In the genomic region with DNA sequence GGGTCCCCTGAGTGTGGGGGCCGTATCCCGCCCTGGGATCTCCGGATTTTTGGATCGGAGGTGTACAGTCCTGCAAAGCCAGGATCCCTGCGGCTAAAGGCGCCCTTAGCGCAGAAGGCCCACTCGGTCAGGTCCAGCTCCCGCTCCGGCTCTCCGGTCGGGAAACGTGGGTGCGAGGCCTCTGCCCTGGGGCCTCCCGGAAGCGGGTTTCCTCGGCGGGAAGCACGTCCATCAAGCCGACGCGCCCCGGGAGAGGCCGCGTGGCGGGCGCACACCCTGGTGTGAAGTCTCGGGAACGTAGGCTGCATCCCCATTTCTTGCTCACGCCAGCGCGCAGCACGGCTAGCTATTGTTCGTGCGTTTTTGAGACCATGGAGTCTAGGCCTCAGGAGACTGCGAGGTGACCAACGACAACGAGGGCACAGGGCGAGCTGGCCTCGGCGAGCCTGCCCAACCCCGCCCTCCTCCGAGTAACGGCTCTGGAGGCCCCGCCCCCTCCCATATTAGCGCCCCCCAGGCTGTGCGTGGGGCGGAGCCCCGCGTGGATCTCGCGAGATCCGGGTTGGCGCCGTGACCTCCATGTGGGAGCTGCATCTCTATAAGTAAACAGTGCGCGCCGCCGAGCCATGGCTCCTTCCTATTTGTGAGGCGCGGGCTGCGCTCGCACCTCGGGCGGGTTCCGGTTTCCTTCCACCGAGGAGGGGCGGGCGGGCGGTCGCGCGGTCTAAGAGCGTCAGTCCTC, we compare ENCODE assay signal across 8 mouse cellular contexts. TPM values are rescaled to one million over a fixed set of nuclear protein-coding genes. Genes with fewer than 3 reads are reported as not detected.
A peak's percentile ranks its signal among the peaks of the same experiment; 100 is the strongest.
DNase-seq lines count a peak whose midpoint lies in the region; ATAC-seq and TF ChIP-seq lines count a peak whose summit lies in the region.

A gene (plus strand): TSS at position 620 of the 742 bp plus-strand sequence.

- peak in 1 of 2 experiments; percentile 37; a peak in 1 of 4 replicates for TF ChIP-seq EP300 in MEL (IDR thresholded peaks at IDR 0.05; ENCODE audit: low read depth in 1 of 2, low read length in 2 of 2)

- TF ChIP-seq POLR2A in MEL (IDR thresholded peaks at IDR 0.05; ENCODE audit: control insufficient read depth in 1 of 2, insufficient read depth in 1 of 2, low read depth in 1 of 2, low read length in 2 of 2, poor library complexity in 1 of 2), result peak; percentile 95 to 98
- peak; percentile 86 for TF ChIP-seq POLR2A in cerebellum, adult 2 months (IDR thresholded peaks at IDR 0.05; ENCODE audit: borderline replicate concordance, insufficient read depth, low read length)

- no peak for TF ChIP-seq CTCF in MEL (IDR thresholded peaks at IDR 0.05 in 2 of 3, conservative IDR thresholded peaks at IDR 0.05 in 1 of 3; ENCODE audit: control insufficient read depth in 1 of 3, insufficient read depth in 1 of 3, low read depth in 2 of 3, low read length in 3 of 3, poor library complexity in 1 of 3, severe bottlenecking in 1 of 3)
- no peak for TF ChIP-seq CTCF in cerebellum, adult 2 months (IDR thresholded peaks at IDR 0.05; ENCODE audit: borderline replicate concordance, insufficient read depth, low read depth, low read length)
- no peak for TF ChIP-seq CTCF in forebrain, postnatal 0 days (IDR thresholded peaks at IDR 0.05; ENCODE audit: low read depth)

- H3K36me3 ChIP-seq in MEL (ENCODE audit: control insufficient read depth in 1 of 2, insufficient read depth in 2 of 2, low read length in 2 of 2), result peaks cover 0 to 24% of the 10 kb centered on the region in 2 experiments; a peak in 2 of 4 replicates
- no peaks in the 10 kb centered on the region for H3K36me3 ChIP-seq in forebrain, postnatal 0 days (ENCODE audit: insufficient read depth)
- H3K36me3 ChIP-seq in lung, embryonic 15.5 days, result no peaks in the 10 kb centered on the region

- peak; percentile 98 for DNase-seq in MEL (ENCODE audit: low read depth, low spot score)
- DNase-seq in cerebellum, adult 2 months, result peak; percentile 92 to 94
- DNase-seq in forebrain, postnatal 0 days, result peak; percentile 98
- peak; percentile 98 for DNase-seq in heart, postnatal 4 days
- peak; percentile 91 to 93 for DNase-seq in layer of hippocampus, adult 8-10 months (ENCODE audit: low spot score in 2 of 2)
- DNase-seq in ovary, adult 18-20 months (ENCODE audit: low spot score), result peak; percentile 94
- peak; percentile 98 for DNase-seq in thymus, postnatal 0 days (ENCODE audit: low spot score)

- no peak for TF ChIP-seq RAD21 in MEL (IDR thresholded peaks at IDR 0.05; ENCODE audit: low read depth, low read length)

- no peaks in the 10 kb centered on the region for H3K9me3 ChIP-seq in MEL (replicated peaks; ENCODE audit: insufficient read depth, low read length)
- no peaks in the 10 kb centered on the region for H3K9me3 ChIP-seq in forebrain, postnatal 0 days (ENCODE audit: low read length)
- no peaks in the 10 kb centered on the region for H3K9me3 ChIP-seq in lung, embryonic 15.5 days

- H3K4me2 ChIP-seq in forebrain, postnatal 0 days (ENCODE audit: low read depth), result peak within 1 kb of the TSS; percentile 81
- peak within 1 kb of the TSS; percentile 82 for H3K4me2 ChIP-seq in lung, embryonic 15.5 days

- H3K4me3 ChIP-seq in MEL (ENCODE audit: control insufficient read depth in 1 of 2, insufficient read depth in 1 of 2, low read depth in 2 of 2, low read length in 2 of 2), result peak within 1 kb of the TSS; percentile 80 to 96
- peak within 1 kb of the TSS; percentile 93 for H3K4me3 ChIP-seq in cerebellum, adult 2 months (replicated peaks; ENCODE audit: insufficient read depth, low read depth, low read length)
- H3K4me3 ChIP-seq in forebrain, postnatal 0 days (ENCODE audit: low read depth, low read length), result peak within 1 kb of the TSS; percentile 98
- peak within 1 kb of the TSS; percentile 96 for H3K4me3 ChIP-seq in lung, embryonic 15.5 days

- WGBS in cerebellum, adult 2 months, result under 1% methylated on average over 73 of the region's 74 CpGs
- WGBS in forebrain, postnatal 0 days, result 3% methylated on average over 74 of the region's 74 CpGs
- 3% methylated on average over 74 of the region's 74 CpGs for WGBS in lung, embryonic 15.5 days

- ATAC-seq in forebrain, postnatal 0 days, result peak; percentile 98
- peak; percentile 97 for ATAC-seq in lung, embryonic 15.5 days (ENCODE audit: borderline replicate concordance, extremely low read depth, low FRiP score, low TSS enrichment)

- peaks cover 39% of the 10 kb centered on the region for H3K79me2 ChIP-seq in MEL (ENCODE audit: control insufficient read depth, insufficient read depth, low read length, poor library complexity)

- H3K27me3 ChIP-seq in MEL (ENCODE audit: control insufficient read depth in 1 of 2, insufficient read depth in 2 of 2, low read length in 2 of 2), result no peaks in the 10 kb centered on the region
- no peaks in the 10 kb centered on the region for H3K27me3 ChIP-seq in cerebellum, adult 2 months (ENCODE audit: control insufficient read depth, insufficient read depth, low read length)
- no peaks in the 10 kb centered on the region for H3K27me3 ChIP-seq in forebrain, postnatal 0 days (ENCODE audit: insufficient read depth, low read length)
- no peaks in the 10 kb centered on the region for H3K27me3 ChIP-seq in lung, embryonic 15.5 days

- peak within 1 kb of the TSS; percentile 48 for H3K27ac ChIP-seq in MEL (ENCODE audit: control insufficient read depth, low read depth, low read length)
- peak within 1 kb of the TSS; percentile 70 for H3K27ac ChIP-seq in cerebellum, adult 2 months (ENCODE audit: insufficient read depth, low read length)
- H3K27ac ChIP-seq in forebrain, postnatal 0 days (ENCODE audit: low read depth, low read length), result peak within 1 kb of the TSS; percentile 98
- H3K27ac ChIP-seq in lung, embryonic 15.5 days, result peak within 1 kb of the TSS; percentile 94

- H3K9ac ChIP-seq in MEL (ENCODE audit: control insufficient read depth, low read depth, low read length, poor library complexity, severe bottlenecking), result peak within 1 kb of the TSS; percentile 93
- peak within 1 kb of the TSS; percentile 96 for H3K9ac ChIP-seq in forebrain, postnatal 0 days
- H3K9ac ChIP-seq in lung, embryonic 15.5 days, result peak within 1 kb of the TSS; percentile 99

- peaks cover 10 to 19% of the 10 kb centered on the region in 2 experiments for H3K4me1 ChIP-seq in MEL (ENCODE audit: control insufficient read depth in 1 of 2, insufficient read depth in 2 of 2, low read length in 2 of 2)
- H3K4me1 ChIP-seq in cerebellum, adult 2 months (ENCODE audit: control insufficient read depth, insufficient read depth, low read length), result peaks cover 3% of the 10 kb centered on the region; the same call in 1 of the 2 replicates
- H3K4me1 ChIP-seq in forebrain, postnatal 0 days (ENCODE audit: insufficient read depth), result peaks cover 32% of the 10 kb centered on the region
- H3K4me1 ChIP-seq in lung, embryonic 15.5 days, result peaks cover 30% of the 10 kb centered on the region

TF ChIP-seq in MEL, 35 proteins besides CTCF, POLR2A, EP300 and RAD21 (continues in another document):
- no peak for TF ChIP-seq KAT2A (conservative IDR thresholded peaks at IDR 0.05; ENCODE audit: low read depth, low read length)
- peak; percentile 100 for TF ChIP-seq CHD2 (IDR thresholded peaks at IDR 0.05; ENCODE audit: low read length)
- peak; percentile 84 for TF ChIP-seq POLR2AphosphoS2 (IDR thresholded peaks at IDR 0.05; ENCODE audit: low read length)
- TF ChIP-seq TCF12 (IDR thresholded peaks at IDR 0.05; ENCODE audit: low read depth, low read length), result peak; percentile 62
- TF ChIP-seq RCOR1 (IDR thresholded peaks at IDR 0.05; ENCODE audit: low read depth, low read length), result no peak
- TF ChIP-seq ZKSCAN1 (IDR thresholded peaks at IDR 0.05; ENCODE audit: low read depth, low read length), result no peak
- peak; percentile 92 for TF ChIP-seq TBP (IDR thresholded peaks at IDR 0.05; ENCODE audit: low read depth, low read length)
- TF ChIP-seq GABPA (IDR thresholded peaks at IDR 0.05; ENCODE audit: low read depth, low read length), result no peak
- TF ChIP-seq ZNF384 (IDR thresholded peaks at IDR 0.05; ENCODE audit: low read depth, low read length), result no peak
- TF ChIP-seq MYB (IDR thresholded peaks at IDR 0.05; ENCODE audit: low read depth, low read length), result 0 out of 2 replicates have a peak, but pooled peaks have one; percentile 42
- peak; percentile 90 for TF ChIP-seq SIN3A (IDR thresholded peaks at IDR 0.05; ENCODE audit: low read length)
- peak; percentile 57; the same call in 1 of the 2 replicates for TF ChIP-seq MAX (IDR thresholded peaks at IDR 0.05; ENCODE audit: low read length)
- no peak; the same call in 1 of the 2 replicates for TF ChIP-seq ETS1 (IDR thresholded peaks at IDR 0.05; ENCODE audit: low read depth, low read length)
- TF ChIP-seq MAZ (IDR thresholded peaks at IDR 0.05; ENCODE audit: low read depth, low read length), result peak; percentile 88; the same call in 1 of the 2 replicates
- TF ChIP-seq POLR2AphosphoS5 (IDR thresholded peaks at IDR 0.05; ENCODE audit: borderline replicate concordance, low read depth, low read length), result no peak
- TF ChIP-seq UBTF (IDR thresholded peaks at IDR 0.05; ENCODE audit: borderline replicate concordance, insufficient read depth, low read depth, low read length), result no peak
- TF ChIP-seq HCFC1 (IDR thresholded peaks at IDR 0.05; ENCODE audit: low read depth, low read length), result peak; percentile 84
- no peak for TF ChIP-seq BHLHE40 (IDR thresholded peaks at IDR 0.05; ENCODE audit: borderline replicate concordance, low read depth, low read length)
- no peak for TF ChIP-seq MEF2A (IDR thresholded peaks at IDR 0.05; ENCODE audit: extremely low read depth, insufficient replicate concordance, low read depth, low read length, poor library complexity, severe bottlenecking)
- TF ChIP-seq NELFE (IDR thresholded peaks at IDR 0.05; ENCODE audit: low read depth, low read length), result peak; percentile 95
- no peak for TF ChIP-seq GATA1 (IDR thresholded peaks at IDR 0.05; ENCODE audit: low read depth, low read length)
- TF ChIP-seq NRF1 (IDR thresholded peaks at IDR 0.05; ENCODE audit: insufficient read depth, low read depth, low read length, poor library complexity, severe bottlenecking), result peak; percentile 21; the same call in 1 of the 2 replicates

RNA-seq across cellular contexts. Expression of the gene that starts here (rescaled TPM):
- 18.0 and 19.8 TPM in 2 replicates for total RNA-seq in MEL (2012; rRNA removed)
- 10 to 100 TPM in 1 of 2 experiments, not detected in 1; 19.0 TPM for polyA plus RNA-seq in MEL (2012; ENCODE audit: insufficient read depth in 1 of 2, insufficient read length in 2 of 2, low read depth in 1 of 2, low replicate concordance in 2 of 2, missing spikeins in 1 of 2)
- polyA plus RNA-seq in cerebellum, adult 2 months (2012; rRNA removed), result 61.8 and 62.1 TPM in 2 replicates
- total RNA-seq in forebrain, postnatal 0 days (2014; rRNA removed), result 77.8 and 79.0 TPM in 2 replicates
- polyA plus RNA-seq in forebrain, postnatal 0 days (2015; fragmentation: Nextera tagmentation; extraction: Ambion mirVana), result 22.6 and 28.1 TPM in 2 replicates
- total RNA-seq in heart, postnatal 4 days (2021), result 10 to 100 TPM; 30.4 to 33.0 TPM
- 10 to 100 TPM; 53.8 to 80.4 (median 61.7) TPM for total RNA-seq in layer of hippocampus, adult 8-10 months (2022)
- 66.6 and 69.2 TPM in 2 replicates for polyA plus RNA-seq in lung, embryonic 15.5 days (2015; fragmentation: Nextera tagmentation; extraction: Ambion mirVana)
- 44.6 and 54.4 TPM in 2 replicates for polyA plus RNA-seq in thymus, postnatal 0 days (2015; fragmentation: Nextera tagmentation; extraction: Ambion mirVana)

Comparison
In these comparisons a context has a peak if more than half of its experiments do, and no peak if none do; other contexts are left out.
1. Peak in every context shown above with its lines: DNase-seq, ATAC-seq, H3K4me3 ChIP-seq and H3K27ac ChIP-seq.
2. H3K27ac ChIP-seq: peak in every context shown above with its lines; median percentile 98 in forebrain, postnatal 0 days; 94 in lung, embryonic 15.5 days; 70 in cerebellum, adult 2 months; 48 in MEL.